Mouse (Mus musculus) kidney, adult 11 months (tissue): Measurements from ENCODE around the gene Acvr1c.
A peak's percentile ranks its signal among the peaks of the same experiment; 100 is the strongest.

Experiments used
- DNase-seq: peaks from one replicate; pipeline ENCODE4 v3.0.0; 2022

Gene Acvr1c

GRCm38 (mm10) chr2:58282259-58282910 lies 75.3 kb downstream of the Acvr1c start:
- peak; percentile 63 for DNase-seq

- no peak for DNase-seq
These were observed 76.6 kb downstream of the Acvr1c start for GRCm38 (mm10) chr2:58281046-58281445.

GRCm38 (mm10) chr2:58279163-58279562 lies 78.5 kb downstream of the Acvr1c start:
- DNase-seq, result no peak

- DNase-seq, result no peak
These were observed 81.2 kb downstream of the Acvr1c start for GRCm38 (mm10) chr2:58276454-58276853.

GRCm38 (mm10) chr2:58240639-58241038 lies 117.1 kb downstream of the Acvr1c start:
- DNase-seq, result no peak

- DNase-seq, result no peak
These were observed 120.2 kb downstream of the Acvr1c start for GRCm38 (mm10) chr2:58237487-58237886.
